Mouse (Mus musculus): ENCODE measurements around the gene Pltp.

GRCm38 (mm10) chr2:164859640-164860432 is 2.3 kb upstream of the Pltp start:
- TF ChIP-seq EP300 (IDR thresholded peaks at IDR 0.05) (no peak), CTCF (IDR thresholded peaks at IDR 0.05) (no peak)
